Mouse (Mus musculus) right cerebral cortex, postnatal 10 days (tissue): ENCODE results near the gene Ccdc151.

Experiments used
- DNase-seq, 2 experiments: peaks; one replicate each; pipeline ENCODE4 v3.0.0; 2021; ENCODE audit warnings: low spot score in 2 of 2

Ccdc151 gene

GRCm38 (mm10) chr9:21958372-21958771, 44.1 kb downstream of the Ccdc151 start:
- DNase-seq: no peak

- peak; percentile 99 for DNase-seq
Observed at GRCm38 (mm10) chr9:21955570-21956281, 46.7 kb downstream of the Ccdc151 start, which contains the start of gene Swsap1. Gene Swsap1, plus strand, starts transcription at chr9:21955755.

GRCm38 (mm10) chr9:21955225-21955569, 47.2 kb downstream of the Ccdc151 start:
- DNase-seq: no peak

- DNase-seq: no peak
Observed at GRCm38 (mm10) chr9:21954635-21955034, 47.8 kb downstream of the Ccdc151 start.

- peak; percentile 83 to 93 for DNase-seq
Observed at GRCm38 (mm10) chr9:21953600-21953999, 48.8 kb downstream of the Ccdc151 start.

GRCm38 (mm10) chr9:21951977-21952376, 50.5 kb downstream of the Ccdc151 start:
- peak in 1 of 2 experiments; percentile 37 for DNase-seq

GRCm38 (mm10) chr9:21950322-21950721, 52.1 kb downstream of the Ccdc151 start:
- peak in 1 of 2 experiments; percentile 42 for DNase-seq

- peak in 1 of 2 experiments; percentile 70 for DNase-seq
Observed at GRCm38 (mm10) chr9:21948790-21949189, 53.6 kb downstream of the Ccdc151 start.

GRCm38 (mm10) chr9:21948146-21948545, 54.3 kb downstream of the Ccdc151 start:
- no peak for DNase-seq

GRCm38 (mm10) chr9:21947540-21948130, 54.8 kb downstream of the Ccdc151 start:
- DNase-seq: peak in 1 of 2 experiments; percentile 35

- DNase-seq: peak in 1 of 2 experiments; percentile 36
Observed at GRCm38 (mm10) chr9:21944267-21944666, 58.2 kb downstream of the Ccdc151 start.

- DNase-seq: no peak
Observed at GRCm38 (mm10) chr9:21943638-21944037, 58.8 kb downstream of the Ccdc151 start.

GRCm38 (mm10) chr9:21943046-21943445, 59.4 kb downstream of the Ccdc151 start:
- no peak for DNase-seq
